ENCODE assay signal across 27 mouse cellular contexts in genomic region chr4:151767361-151767760, GRCm38 (mm10).
DNase-seq lines count a peak whose midpoint lies in the region; ATAC-seq and TF ChIP-seq lines count a peak whose summit lies in the region.
"Had no signal": no experiment of that assay in that cellular context is flagged by ENCODE, and none has a peak within 500 bp of the region (broad histone marks: within the 10 kb centered on the region; RNA-seq: fewer than 3 reads in every experiment).

No protein-coding gene starts in this region.

- no peak overlapping the region for H3K4me3 ChIP-seq in cerebellum, adult 2 months (replicated peaks; ENCODE audit: insufficient read depth, low read depth, low read length)
- H3K4me3 ChIP-seq in gastrocnemius, adult 2 months = no peak overlapping the region
- H3K4me3 ChIP-seq in lung, postnatal 0 days (ENCODE audit: low read depth, low read length) = no peak overlapping the region
- H3K4me3 ChIP-seq: heart, adult 2 months; heart, embryonic 12.5 days; hindbrain, embryonic 13.5 days; limb, embryonic 10.5 days; limb, embryonic 15.5 days; liver, embryonic 15.5 days; midbrain, embryonic 15.5 days had no signal

- DNase-seq in cerebellum, adult 2 months = peak; percentile 35 to 48
- DNase-seq in cerebellum, adult 11 months = no peak
- DNase-seq in gastrocnemius, adult 2 months = peak; percentile 42
- no peak for DNase-seq in gastrocnemius, postnatal 4 days (ENCODE audit: low spot score in 2 of 2)
- DNase-seq in lung, postnatal 0 days (ENCODE audit: low spot score) = peak; percentile 67
- DNase-seq in lung, postnatal 4 days = peak; percentile 14 to 55
- no peak for DNase-seq in adrenal gland, adult 8-10 months
- no peak for DNase-seq in layer of hippocampus, adult 18-20 months (ENCODE audit: low spot score in 2 of 2)
- DNase-seq: adrenal gland, postnatal 25 days; gastrocnemius, postnatal 36 days; heart, postnatal 4 days; kidney, adult 8-10 months; kidney, postnatal 4 days; layer of hippocampus, postnatal 36 days; spleen, adult 18-20 months; thymus, adult 18-20 months; thymus, postnatal 25 days had no signal

- H3K9me3 ChIP-seq in lung, postnatal 0 days (ENCODE audit: low read length) = no peaks in the 10 kb centered on the region
- H3K9me3 ChIP-seq: heart, embryonic 12.5 days; hindbrain, embryonic 13.5 days; limb, embryonic 10.5 days; limb, embryonic 15.5 days; liver, embryonic 15.5 days; midbrain, embryonic 15.5 days had no signal

- peak; percentile 57 for ATAC-seq in lung, postnatal 0 days
- ATAC-seq: forebrain, embryonic 14.5 days; intestine, embryonic 16.5 days; midbrain, embryonic 15.5 days had no signal

- TF ChIP-seq POLR2A in cerebellum, adult 2 months (IDR thresholded peaks at IDR 0.05; ENCODE audit: borderline replicate concordance, insufficient read depth, low read length) = no peak

- H3K27me3 ChIP-seq in cerebellum, adult 2 months (ENCODE audit: control insufficient read depth, insufficient read depth, low read length) = no peaks in the 10 kb centered on the region
- no peaks in the 10 kb centered on the region for H3K27me3 ChIP-seq in lung, postnatal 0 days (replicated peaks; ENCODE audit: insufficient read depth, low read length)
- H3K27me3 ChIP-seq: heart, embryonic 12.5 days; hindbrain, embryonic 13.5 days; limb, embryonic 15.5 days; liver, embryonic 15.5 days; midbrain, embryonic 15.5 days had no signal

- H3K4me2 ChIP-seq in lung, postnatal 0 days (replicated peaks; ENCODE audit: low read depth, low read length) = no peak overlapping the region
- H3K4me2 ChIP-seq: heart, embryonic 12.5 days; hindbrain, embryonic 13.5 days; limb, embryonic 15.5 days; liver, embryonic 15.5 days; midbrain, embryonic 15.5 days had no signal

- no peak for TF ChIP-seq EP300 in lung, postnatal 0 days (IDR thresholded peaks at IDR 0.05)

- no peak for TF ChIP-seq CTCF in cerebellum, adult 2 months (IDR thresholded peaks at IDR 0.05; ENCODE audit: borderline replicate concordance, insufficient read depth, low read depth, low read length)
- TF ChIP-seq CTCF in gastrocnemius, adult 2 months (IDR thresholded peaks at IDR 0.05) = no peak
- no peak for TF ChIP-seq CTCF in lung, postnatal 0 days (IDR thresholded peaks at IDR 0.05)

- H3K4me1 ChIP-seq in cerebellum, adult 2 months (ENCODE audit: control insufficient read depth, insufficient read depth, low read length) = peaks cover 18% of the 10 kb centered on the region
- H3K4me1 ChIP-seq in lung, postnatal 0 days (ENCODE audit: insufficient read depth, low read depth, low read length) = peaks cover 11% of the 10 kb centered on the region; the same call in 1 of the 2 replicates
- H3K4me1 ChIP-seq: limb, embryonic 10.5 days; liver, embryonic 15.5 days had no signal

- H3K27ac ChIP-seq in cerebellum, adult 2 months (ENCODE audit: insufficient read depth, low read length) = no peak overlapping the region
- no peak overlapping the region for H3K27ac ChIP-seq in gastrocnemius, adult 2 months
- H3K27ac ChIP-seq in lung, postnatal 0 days (ENCODE audit: low read length) = no peak overlapping the region
- H3K27ac ChIP-seq: heart, adult 2 months; hindbrain, embryonic 13.5 days; kidney, postnatal 0 days; limb, embryonic 10.5 days; limb, embryonic 15.5 days; liver, embryonic 15.5 days; midbrain, embryonic 15.5 days had no signal

- WGBS in cerebellum, adult 2 months = 64% methylated on average over 8 of the region's 8 CpGs
- 31% methylated on average over 8 of the region's 8 CpGs for WGBS in lung, postnatal 0 days

- no peaks in the 10 kb centered on the region for H3K36me3 ChIP-seq in lung, postnatal 0 days (ENCODE audit: insufficient read depth, low read length)
- H3K36me3 ChIP-seq: heart, embryonic 12.5 days; hindbrain, embryonic 13.5 days; limb, embryonic 10.5 days; liver, embryonic 15.5 days; midbrain, embryonic 15.5 days had no signal

- intact Hi-C loops in gastrocnemius, adult 2 months (cut with DNase I) = no loop called here

- H3K9ac ChIP-seq in lung, postnatal 0 days (replicated peaks; ENCODE audit: low read depth) = no peak overlapping the region
- H3K9ac ChIP-seq: heart, embryonic 12.5 days; hindbrain, embryonic 13.5 days; limb, embryonic 15.5 days; liver, embryonic 15.5 days; midbrain, embryonic 15.5 days had no signal

Comparison
In these comparisons a context has a peak if more than half of its experiments do, and no peak if none do; other contexts are left out.
1. DNase-seq: peak in cerebellum, adult 2 months (2 of 2), gastrocnemius, adult 2 months (single experiment), lung, postnatal 0 days (single experiment) and lung, postnatal 4 days (2 of 2); none in cerebellum, adult 11 months (single experiment), gastrocnemius, postnatal 4 days (0 of 2), adrenal gland, adult 8-10 months (single experiment) and layer of hippocampus, adult 18-20 months (0 of 2).